Mouse (Mus musculus) forebrain, embryonic 14.5 days (tissue): ENCODE measurements around the gene Chrm5. TPM values are rescaled to one million over a fixed set of nuclear protein-coding genes. Genes with fewer than 3 reads are reported as not detected.

Experiments
- ATAC-seq: fragments of 200-750 bp; cut with Nextera tagmentation; 2 replicates; pipeline ENCODE4 v1.8.0; 2017; ENCODE audit warnings: mild to moderate bottlenecking, moderate library complexity
- DNase-seq: peaks from one replicate; pipeline ENCODE4 v3.0.0-alpha.2; 2015; ENCODE audit warnings: low spot score
- H3K27ac ChIP-seq: fragments of 300-500 bp; sonication (generic); 2 replicates; pipeline ENCODE4 v1.5.1; 2014; ENCODE audit warnings: low read depth, mild to moderate bottlenecking, control low read depth, low read length, moderate library complexity
- H3K27me3 ChIP-seq: fragments of 300-500 bp; sonication (generic); replicated peaks from 2 replicates; pipeline ENCODE4 v1.6.1; 2014; ENCODE audit warnings: low read length, control low read depth, mixed read lengths; ENCODE audit not compliant: control insufficient read depth, insufficient read depth
- H3K36me3 ChIP-seq: fragments of 300-500 bp; sonication (generic); 2 replicates; pipeline ENCODE4 v1.6.1; 2014; ENCODE audit warnings: low read length, control low read depth; ENCODE audit not compliant: control insufficient read depth, insufficient read depth
- H3K4me1 ChIP-seq: fragments of 300-500 bp; sonication (generic); 2 replicates; pipeline ENCODE4 v1.6.1; 2014; ENCODE audit warnings: antibody characterized with exemption, low read length, control low read depth; ENCODE audit not compliant: control insufficient read depth, insufficient read depth
- H3K4me2 ChIP-seq: fragments of 300-500 bp; sonication (generic); 2 replicates; pipeline ENCODE4 v1.6.1; 2014; ENCODE audit warnings: mild to moderate bottlenecking, control low read depth, low read length
- H3K4me3 ChIP-seq: fragments of 300-500 bp; sonication (generic); 2 replicates; pipeline ENCODE4 v1.5.1; 2014; ENCODE audit warnings: low read depth, low read length, control low read depth
- H3K9ac ChIP-seq: fragments of 300-500 bp; sonication (generic); 2 replicates; pipeline ENCODE4 v1.6.1; 2014; ENCODE audit warnings: mild to moderate bottlenecking, low read length, control low read depth, moderate library complexity
- H3K9me3 ChIP-seq: fragments of 300-500 bp; sonication (generic); replicated peaks from 2 replicates; pipeline ENCODE4 v1.6.1; 2016; ENCODE audit warnings: low read length, control low read depth, mixed read lengths; ENCODE audit not compliant: control insufficient read depth
- WGBS: fragments of 180-500 bp; shearing (Covaris S2); extraction: QIAGEN DNeasy Blood & Tissue Kit; methylation state at CpG from one replicate; pipeline ENCODE4 v1.1.7; 2014; 5-methylcytosine and 5-hydroxymethylcytosine counted together
- polyA plus RNA-seq: library from polyadenylated mRNA; unstranded; fragments of >200 nt; fragmentation: Nextera tagmentation; extraction: Ambion mirVana; gene quantifications from 2 replicates; pipeline ENCODE4 v1.2.1, GENCODE M21; 2014

Gene Chrm5
- polyA plus RNA-seq, 1 experiment from 2014 or later, result 0.42 TPM

DNA sequence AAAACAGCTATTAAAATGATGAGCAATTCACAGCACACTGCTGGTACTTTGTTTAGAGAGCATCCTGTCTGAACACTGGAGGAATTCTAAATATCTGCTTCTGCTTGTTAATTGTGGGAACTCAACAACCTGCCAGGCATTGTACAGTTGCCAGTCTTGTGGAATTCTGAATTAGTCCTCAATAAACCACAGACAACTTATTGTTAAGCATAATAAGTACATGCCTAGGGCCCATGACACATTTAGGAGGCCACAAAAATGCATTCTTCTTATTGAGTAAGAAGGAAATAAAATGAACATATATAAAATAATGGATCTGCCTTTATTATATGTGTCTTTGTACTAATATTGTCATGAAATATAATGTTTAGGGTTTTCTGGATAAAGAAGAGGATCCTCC, 35.1 kb downstream of the Chrm5 start:
- no peak for ATAC-seq

DNA sequence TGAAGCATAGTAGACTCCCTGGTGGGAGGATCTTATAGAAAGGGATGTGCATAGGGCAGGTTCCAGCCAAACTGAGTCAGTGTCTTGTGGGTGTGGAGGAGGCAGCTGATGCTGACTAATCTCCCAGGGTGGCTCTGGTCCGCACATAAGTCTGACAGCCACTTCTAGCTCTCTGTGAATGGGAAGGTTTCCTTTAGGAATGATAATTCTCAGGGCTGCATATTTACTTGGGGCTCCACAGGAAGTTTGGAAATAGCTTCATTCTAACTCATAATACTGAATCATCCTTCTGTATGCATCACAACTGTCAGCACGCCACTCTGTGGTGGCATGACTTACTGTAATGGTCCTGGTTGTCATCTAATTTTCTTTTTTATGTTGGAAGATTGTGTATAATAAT, 37.1 kb downstream of the Chrm5 start:
- no peak overlapping the region for H3K27ac ChIP-seq
- H3K36me3 ChIP-seq, result no peaks in the 10 kb centered on the region
- no peak overlapping the region for H3K4me2 ChIP-seq
- ATAC-seq (no peak), DNase-seq (no peak)
- no peak overlapping the region for H3K9ac ChIP-seq
- 72% methylated on average over 2 of the region's 2 CpGs for WGBS
- no peaks in the 10 kb centered on the region for H3K9me3 ChIP-seq
- H3K27me3 ChIP-seq, result no peaks in the 10 kb centered on the region
- H3K4me3 ChIP-seq, result no peak overlapping the region
- no peaks in the 10 kb centered on the region for H3K4me1 ChIP-seq

More for the DNA sequence above, 35.1 kb downstream of the Chrm5 start:
- H3K27ac ChIP-seq, result no peak overlapping the region
- DNase-seq, result no peak
- no peak overlapping the region for H3K4me3 ChIP-seq
- H3K27me3 ChIP-seq, result no peaks in the 10 kb centered on the region
- H3K9ac ChIP-seq, result no peak overlapping the region
- H3K4me2 ChIP-seq, result no peak overlapping the region
- no peaks in the 10 kb centered on the region for H3K9me3 ChIP-seq
- H3K4me1 ChIP-seq, result no peaks in the 10 kb centered on the region
- no peaks in the 10 kb centered on the region for H3K36me3 ChIP-seq

DNA sequence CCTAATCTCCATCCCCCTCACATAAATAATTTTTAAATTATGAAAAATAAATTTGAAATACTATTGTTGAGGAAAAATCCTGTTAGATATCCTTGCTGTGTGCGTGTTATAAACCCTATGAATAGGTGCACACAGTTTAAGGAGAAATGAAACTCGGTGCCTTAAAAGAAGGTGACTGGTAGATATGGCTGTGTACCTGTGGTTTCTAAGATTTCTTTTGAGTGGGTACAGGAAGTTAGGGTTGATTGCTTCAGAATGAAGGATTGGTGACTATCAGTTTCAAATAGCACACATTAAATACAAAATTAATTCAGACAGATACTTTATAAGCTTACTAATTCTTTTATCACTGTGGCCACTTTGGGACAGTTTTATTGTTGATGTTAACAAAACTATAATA, 43.0 kb downstream of the Chrm5 start:
- no peak overlapping the region for H3K27ac ChIP-seq
- no peaks in the 10 kb centered on the region for H3K9me3 ChIP-seq
- no peak overlapping the region for H3K4me2 ChIP-seq
- no peak overlapping the region for H3K4me3 ChIP-seq
- WGBS, result 85% methylated on average over 2 of the region's 2 CpGs
- no peaks in the 10 kb centered on the region for H3K36me3 ChIP-seq
- H3K9ac ChIP-seq, result no peak overlapping the region
- DNase-seq, result no peak
- no peaks in the 10 kb centered on the region for H3K27me3 ChIP-seq
- no peaks in the 10 kb centered on the region for H3K4me1 ChIP-seq
- no peak for ATAC-seq

DNA sequence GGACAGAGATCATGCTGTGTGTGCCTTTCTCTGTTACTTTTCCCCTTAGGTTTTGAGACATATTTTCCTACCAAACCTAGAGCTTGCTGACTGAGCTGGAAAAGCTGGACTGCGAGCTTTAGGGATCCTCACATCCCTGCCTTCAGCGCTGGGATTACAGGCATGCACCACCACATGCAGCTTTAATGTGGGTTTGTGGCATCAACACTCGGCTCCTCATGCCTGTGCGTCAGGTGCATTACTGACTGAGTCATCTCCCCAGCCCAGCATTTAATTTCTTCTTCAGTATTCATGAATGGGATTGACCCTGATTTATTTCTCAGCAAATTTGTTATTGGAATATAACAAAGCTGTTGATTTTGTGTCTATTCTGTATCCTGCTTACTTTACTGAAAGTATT, 44.3 kb downstream of the Chrm5 start:
- Histone ChIP-seq H3K9me3 (no peaks in the 10 kb centered on the region), H3K27ac (no peak overlapping the region), H3K4me3 (no peak overlapping the region), H3K4me2 (no peak overlapping the region), H3K27me3 (no peaks in the 10 kb centered on the region), H3K36me3 (no peaks in the 10 kb centered on the region), H3K4me1 (no peaks in the 10 kb centered on the region), H3K9ac (no peak overlapping the region)
- WGBS, result 72% methylated on average over 4 of the region's 4 CpGs
- ATAC-seq (no peak), DNase-seq (no peak)

DNA sequence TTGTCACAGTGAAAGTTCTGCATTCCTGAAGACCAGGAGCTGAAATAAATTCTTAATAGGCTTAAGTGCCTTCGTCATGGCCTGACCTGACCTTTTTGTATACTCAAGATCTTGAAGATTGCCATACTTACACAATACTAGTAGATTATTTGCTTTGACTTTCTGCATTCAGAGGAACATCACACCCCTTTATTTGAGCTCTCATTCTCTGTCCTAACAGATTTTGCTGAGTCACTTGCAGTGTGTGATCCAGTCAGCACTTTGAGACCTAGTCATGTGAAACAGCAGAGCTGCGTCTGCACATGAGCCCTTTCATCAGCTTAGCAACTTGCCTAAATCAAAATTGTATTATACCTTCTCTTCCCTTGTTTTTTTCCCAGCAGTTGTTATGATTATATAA, 47.2 kb downstream of the Chrm5 start:
- H3K27ac ChIP-seq, result no peak overlapping the region
- H3K4me1 ChIP-seq, result no peaks in the 10 kb centered on the region
- H3K9me3 ChIP-seq, result no peaks in the 10 kb centered on the region
- H3K27me3 ChIP-seq, result no peaks in the 10 kb centered on the region
- H3K36me3 ChIP-seq, result no peaks in the 10 kb centered on the region
- DNase-seq, result no peak
- H3K4me3 ChIP-seq, result no peak overlapping the region
- no peak overlapping the region for H3K9ac ChIP-seq
- ATAC-seq, result no peak
- no peak overlapping the region for H3K4me2 ChIP-seq
- 76% methylated on average over 2 of the region's 2 CpGs for WGBS

DNA sequence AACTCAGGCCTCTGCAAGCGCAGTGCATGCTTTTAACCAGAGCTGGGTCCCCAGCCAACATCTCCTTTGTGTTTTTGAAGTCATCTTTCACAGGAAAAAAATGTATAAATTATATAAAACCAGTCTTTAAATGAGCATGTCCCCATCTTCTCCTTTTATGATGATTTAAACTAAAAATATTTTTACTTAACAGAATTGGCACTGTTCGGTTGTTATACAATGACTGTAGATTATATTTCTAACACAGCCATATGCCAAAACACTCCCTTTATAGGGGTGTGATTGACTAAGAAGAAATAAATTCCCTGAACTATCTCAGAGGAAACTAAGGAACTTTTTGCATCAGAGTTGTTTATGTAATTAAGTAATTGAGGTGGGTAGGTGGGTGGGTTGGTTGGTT, 48.0 kb downstream of the Chrm5 start:
- Histone ChIP-seq H3K4me2 (no peak overlapping the region), H3K36me3 (no peaks in the 10 kb centered on the region), H3K27me3 (no peaks in the 10 kb centered on the region), H3K4me1 (no peaks in the 10 kb centered on the region), H3K9ac (no peak overlapping the region), H3K4me3 (no peak overlapping the region), H3K27ac (no peak overlapping the region), H3K9me3 (no peaks in the 10 kb centered on the region)
- WGBS, result 88% methylated on average over 2 of the region's 2 CpGs
- no peak for DNase-seq
- no peak for ATAC-seq

DNA sequence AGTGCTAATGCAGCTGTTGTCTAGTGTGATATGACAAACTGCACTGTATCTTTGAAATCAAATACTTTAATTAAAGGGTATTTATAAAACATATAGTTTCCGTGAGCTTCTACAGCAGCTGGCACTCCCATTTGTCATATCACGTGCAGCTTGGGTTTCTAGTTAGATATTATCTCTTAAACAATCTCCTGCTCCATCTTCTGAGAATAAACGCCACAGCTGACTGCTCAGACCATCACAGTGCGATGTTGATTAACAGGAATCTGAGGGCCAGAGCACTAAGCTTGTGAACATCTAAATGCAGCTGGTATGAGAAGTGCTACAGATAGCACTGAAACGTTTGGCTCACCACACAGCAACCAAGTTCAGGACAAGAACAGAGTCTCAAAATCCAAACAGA, 50.2 kb downstream of the Chrm5 start:
- 81% methylated on average over 5 of the region's 5 CpGs for WGBS
- Histone ChIP-seq H3K9ac (no peak overlapping the region), H3K4me3 (no peak overlapping the region), H3K27ac (no peak overlapping the region), H3K9me3 (no peaks in the 10 kb centered on the region), H3K36me3 (no peaks in the 10 kb centered on the region), H3K4me2 (no peak overlapping the region), H3K27me3 (no peaks in the 10 kb centered on the region), H3K4me1 (no peaks in the 10 kb centered on the region)
- no peak for ATAC-seq
- DNase-seq, result no peak

DNA sequence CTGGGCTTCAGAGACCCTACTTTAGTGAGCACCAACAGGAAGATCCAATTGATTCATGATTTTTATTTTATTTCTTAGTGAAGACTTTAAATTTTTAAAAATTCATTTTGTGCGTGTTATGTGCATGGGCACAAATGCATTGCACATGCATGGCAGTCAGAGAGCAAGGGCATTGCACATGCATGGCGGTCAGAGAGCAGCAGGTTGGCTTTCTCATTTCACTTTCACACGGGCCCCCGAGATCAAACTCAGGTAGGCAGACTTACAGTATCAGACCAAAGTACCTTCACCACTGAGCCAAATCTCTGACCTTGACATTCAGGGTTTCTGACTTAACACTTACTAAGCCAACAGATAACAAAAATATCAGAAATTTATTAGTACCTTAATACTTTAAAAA, 50.9 kb downstream of the Chrm5 start:
- Histone ChIP-seq H3K36me3 (no peaks in the 10 kb centered on the region), H3K9ac (no peak overlapping the region), H3K9me3 (no peaks in the 10 kb centered on the region), H3K4me1 (no peaks in the 10 kb centered on the region), H3K27ac (no peak overlapping the region), H3K4me3 (no peak overlapping the region), H3K4me2 (no peak overlapping the region), H3K27me3 (no peaks in the 10 kb centered on the region)
- ATAC-seq (no peak), DNase-seq (no peak)
- WGBS, result 91% methylated on average over 4 of the region's 4 CpGs
